ENCODE assay signal across 15 mouse cellular contexts in genomic region chr13:101470560-101471247, GRCm38 (mm10).
DNase-seq lines count a peak whose midpoint lies in the region; ATAC-seq and TF ChIP-seq lines count a peak whose summit lies in the region.
"Had no signal": no experiment of that assay in that cellular context is flagged by ENCODE, and none has a peak within 500 bp of the region (broad histone marks: within the 10 kb centered on the region; RNA-seq: fewer than 3 reads in every experiment).

No protein-coding gene starts in this region.

- no peak for TF ChIP-seq POLR2A in limb, embryonic 14.5 days (IDR thresholded peaks at IDR 0.05; ENCODE audit: borderline replicate concordance, extremely low read depth, insufficient read depth, insufficient read length)

- WGBS in embryonic facial prominence, embryonic 13.5 days, result 49% methylated on average over 20 of the region's 20 CpGs
- WGBS in limb, embryonic 14.5 days, result 67% methylated on average over 20 of the region's 20 CpGs
- WGBS in kidney, embryonic 14.5 days, result 86% methylated on average over 20 of the region's 20 CpGs

- H3K27me3 ChIP-seq in embryonic facial prominence, embryonic 13.5 days, result no peaks in the 10 kb centered on the region
- no peaks in the 10 kb centered on the region for H3K27me3 ChIP-seq in limb, embryonic 14.5 days (ENCODE audit: control insufficient read depth, insufficient read depth, low read length)
- H3K27me3 ChIP-seq in kidney, embryonic 14.5 days (ENCODE audit: control insufficient read depth, insufficient read depth, low read length), result no peaks in the 10 kb centered on the region
- H3K27me3 ChIP-seq: kidney, embryonic 15.5 days; liver, embryonic 15.5 days; neural tube, embryonic 12.5 days had no signal

- H3K4me1 ChIP-seq in embryonic facial prominence, embryonic 13.5 days, result peaks cover 4% of the 10 kb centered on the region; the same call in 1 of the 2 replicates
- H3K4me1 ChIP-seq in limb, embryonic 14.5 days (ENCODE audit: control insufficient read depth, insufficient read depth, low read length), result no peaks in the 10 kb centered on the region
- peaks cover 2% of the 10 kb centered on the region; the same call in 1 of the 2 replicates for H3K4me1 ChIP-seq in kidney, embryonic 14.5 days (ENCODE audit: control insufficient read depth, insufficient read depth, low read length)
- H3K4me1 ChIP-seq: kidney, embryonic 15.5 days; liver, embryonic 15.5 days; neural tube, embryonic 12.5 days had no signal

- no peak for DNase-seq in frontal cortex, postnatal 25 days (ENCODE audit: low spot score in 2 of 2)
- peak; percentile 41 to 55 for DNase-seq in left cerebral cortex, postnatal 14 days (ENCODE audit: low spot score in 2 of 2)
- no peak for DNase-seq in left cerebral cortex, adult 2 months (ENCODE audit: extremely low spot score in 1 of 2, low spot score in 2 of 2)
- peak; percentile 11 for DNase-seq in limb, embryonic 14.5 days (ENCODE audit: low spot score)
- no peak for DNase-seq in heart, postnatal 36 days
- DNase-seq: heart, postnatal 14 days; retina, postnatal 1 day; thymus, postnatal 14 days had no signal

- intact Hi-C loops in left cerebral cortex, postnatal 14 days (cut with DNase I), result no loop called here
- intact Hi-C loops in left cerebral cortex, adult 2 months (cut with DNase I), result no loop called here
- intact Hi-C loops in heart, postnatal 36 days (cut with DNase I), result no loop called here

- TF ChIP-seq CTCF in left cerebral cortex, adult 2 months (IDR thresholded peaks at IDR 0.05), result no peak

- H3K27ac ChIP-seq in left cerebral cortex, adult 2 months, result no peak overlapping the region
- H3K27ac ChIP-seq in embryonic facial prominence, embryonic 13.5 days, result peak overlapping the region; percentile 56; the same call in 1 of the 2 replicates
- H3K27ac ChIP-seq in limb, embryonic 14.5 days (replicated peaks; ENCODE audit: low read depth, low read length), result no peak overlapping the region
- no peak overlapping the region for H3K27ac ChIP-seq in kidney, embryonic 14.5 days (ENCODE audit: low read depth, low read length)
- H3K27ac ChIP-seq: kidney, embryonic 15.5 days; liver, embryonic 15.5 days; macrophage; neural tube, embryonic 12.5 days had no signal

- 0 out of 2 replicates have a peak, but pooled peaks have one; percentile 16 for ATAC-seq in frontal cortex, adult (ENCODE audit: low TSS enrichment)
- ATAC-seq in embryonic facial prominence, embryonic 13.5 days (ENCODE audit: insufficient number of reproducible peaks, insufficient read depth, low FRiP score, low TSS enrichment, low read depth), result no peak
- ATAC-seq in limb, embryonic 14.5 days (ENCODE audit: low FRiP score, low read depth), result peak; percentile 44; the same call in 1 of the 2 replicates
- no peak for ATAC-seq in kidney, embryonic 14.5 days (ENCODE audit: low FRiP score, low TSS enrichment)

- H3K4me2 ChIP-seq in embryonic facial prominence, embryonic 13.5 days, result no peak overlapping the region
- H3K4me2 ChIP-seq in limb, embryonic 14.5 days (replicated peaks; ENCODE audit: low read depth, low read length, severe bottlenecking), result no peak overlapping the region
- H3K4me2 ChIP-seq in kidney, embryonic 14.5 days (replicated peaks; ENCODE audit: low read depth, low read length), result no peak overlapping the region
- H3K4me2 ChIP-seq: kidney, embryonic 15.5 days; liver, embryonic 15.5 days; neural tube, embryonic 12.5 days had no signal

- no peak overlapping the region for H3K4me3 ChIP-seq in left cerebral cortex, adult 2 months
- no peak overlapping the region for H3K4me3 ChIP-seq in embryonic facial prominence, embryonic 13.5 days
- no peak overlapping the region for H3K4me3 ChIP-seq in limb, embryonic 14.5 days (replicated peaks; ENCODE audit: low read length)
- H3K4me3 ChIP-seq in kidney, embryonic 14.5 days (ENCODE audit: low read length), result no peak overlapping the region
- H3K4me3 ChIP-seq: kidney, embryonic 15.5 days; liver, embryonic 15.5 days; neural tube, embryonic 12.5 days had no signal

- no peak overlapping the region for H3K9ac ChIP-seq in embryonic facial prominence, embryonic 13.5 days
- H3K9ac ChIP-seq in limb, embryonic 14.5 days (ENCODE audit: low read depth, low read length, severe bottlenecking), result no peak overlapping the region
- H3K9ac ChIP-seq in kidney, embryonic 14.5 days (ENCODE audit: low read depth, low read length), result no peak overlapping the region
- H3K9ac ChIP-seq: kidney, embryonic 15.5 days; liver, embryonic 15.5 days; neural tube, embryonic 12.5 days had no signal

- no peaks in the 10 kb centered on the region for H3K9me3 ChIP-seq in embryonic facial prominence, embryonic 13.5 days
- no peaks in the 10 kb centered on the region for H3K9me3 ChIP-seq in limb, embryonic 14.5 days (ENCODE audit: control insufficient read depth, low read length)
- no peaks in the 10 kb centered on the region for H3K9me3 ChIP-seq in kidney, embryonic 14.5 days (ENCODE audit: control insufficient read depth, low read length)
- H3K9me3 ChIP-seq: kidney, embryonic 15.5 days; liver, embryonic 15.5 days; neural tube, embryonic 12.5 days had no signal

- H3K36me3 ChIP-seq in embryonic facial prominence, embryonic 13.5 days, result no peaks in the 10 kb centered on the region
- no peaks in the 10 kb centered on the region for H3K36me3 ChIP-seq in limb, embryonic 14.5 days (ENCODE audit: control insufficient read depth, insufficient read depth, low read length)
- no peaks in the 10 kb centered on the region for H3K36me3 ChIP-seq in kidney, embryonic 14.5 days (ENCODE audit: control insufficient read depth, insufficient read depth, low read length)
- H3K36me3 ChIP-seq: kidney, embryonic 15.5 days; liver, embryonic 15.5 days; neural tube, embryonic 12.5 days had no signal

Comparison
In these comparisons a context has a peak if more than half of its experiments do, and no peak if none do; other contexts are left out.
1. DNase-seq: peak in left cerebral cortex, postnatal 14 days (2 of 2) and limb, embryonic 14.5 days (single experiment); none in frontal cortex, postnatal 25 days (0 of 2), left cerebral cortex, adult 2 months (0 of 2) and heart, postnatal 36 days (0 of 2).
2. ATAC-seq: peak in frontal cortex, adult (single experiment) and limb, embryonic 14.5 days (single experiment); none in embryonic facial prominence, embryonic 13.5 days (single experiment) and kidney, embryonic 14.5 days (single experiment).